Comparison of ENCODE assay signal across 9 mouse cellular contexts in the genomic region with DNA sequence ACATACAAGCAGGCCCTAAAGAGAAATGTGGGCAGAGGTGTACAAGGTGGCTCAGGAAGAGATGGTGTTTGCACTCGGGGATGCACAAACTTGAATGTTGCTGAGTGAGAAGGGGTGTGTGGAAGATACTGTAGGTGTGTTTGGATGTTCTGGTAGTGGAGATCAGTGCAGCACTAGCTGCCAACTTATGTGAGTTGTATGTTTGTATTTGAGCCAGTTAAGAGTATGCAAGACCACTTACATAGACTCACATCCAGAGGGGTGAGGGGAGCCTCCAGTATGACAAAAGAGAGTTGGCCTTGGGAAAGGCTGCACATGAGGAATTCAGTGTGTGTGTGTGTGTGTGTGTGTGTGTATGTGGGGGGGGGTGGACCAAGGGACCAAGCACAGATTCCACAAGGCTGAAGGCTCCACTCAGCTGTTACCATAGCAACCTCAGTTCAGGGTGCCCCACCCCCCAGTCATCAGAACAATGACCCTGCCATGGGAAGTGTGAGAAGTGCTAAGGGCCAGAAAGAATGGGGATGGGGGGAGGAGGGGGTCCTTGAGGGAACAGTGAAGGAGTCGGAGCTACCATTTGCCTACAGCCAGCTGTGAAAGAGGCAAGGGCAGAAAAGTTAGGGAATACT. TPM values are rescaled to one million over a fixed set of nuclear protein-coding genes. Genes with fewer than 3 reads are reported as not detected.
DNase-seq lines count a peak whose midpoint lies in the region; ATAC-seq and TF ChIP-seq lines count a peak whose summit lies in the region.
"Had no signal": no experiment of that assay in that cellular context is flagged by ENCODE, and none has a peak within 500 bp of the region (broad histone marks: within the 10 kb centered on the region; RNA-seq: fewer than 3 reads in every experiment).

No protein-coding gene starts in this region.

- H3K4me1 ChIP-seq in lung, postnatal 0 days (ENCODE audit: insufficient read depth, low read depth, low read length): peaks cover 14% of the 10 kb centered on the region; the same call in 1 of the 2 replicates
- peaks cover 26% of the 10 kb centered on the region for H3K4me1 ChIP-seq in lung, adult 2 months (ENCODE audit: control insufficient read depth, insufficient read depth, low read length)
- H3K4me1 ChIP-seq in hindbrain, embryonic 14.5 days (replicated peaks; ENCODE audit: control insufficient read depth, insufficient read depth, low read length): peaks cover 69% of the 10 kb centered on the region
- H3K4me1 ChIP-seq in neural tube, embryonic 12.5 days: peaks cover 79% of the 10 kb centered on the region

- TF ChIP-seq EP300 in lung, postnatal 0 days (IDR thresholded peaks at IDR 0.05): no peak

- no peaks in the 10 kb centered on the region for H3K27me3 ChIP-seq in lung, postnatal 0 days (replicated peaks; ENCODE audit: insufficient read depth, low read length)
- no peaks in the 10 kb centered on the region for H3K27me3 ChIP-seq in hindbrain, embryonic 14.5 days (ENCODE audit: control insufficient read depth, insufficient read depth, low read length)
- no peaks in the 10 kb centered on the region for H3K27me3 ChIP-seq in neural tube, embryonic 12.5 days (replicated peaks)
- H3K27me3 ChIP-seq: megakaryocyte, embryonic 14.5 days had no signal

- 0 out of 2 replicates have a peak, but pooled peaks have one; percentile 8 for ATAC-seq in lung, postnatal 0 days
- peak; percentile 18 for ATAC-seq in hindbrain, embryonic 14.5 days (ENCODE audit: low FRiP score)
- peak; percentile 36 for ATAC-seq in neural tube, embryonic 12.5 days (ENCODE audit: low FRiP score, low read depth)

- no peak for TF ChIP-seq CTCF in lung, postnatal 0 days (IDR thresholded peaks at IDR 0.05)
- TF ChIP-seq CTCF in lung, adult 2 months (IDR thresholded peaks at IDR 0.05; ENCODE audit: insufficient read depth, low read length): no peak

- H3K27ac ChIP-seq in lung, postnatal 0 days (ENCODE audit: low read length): peak overlapping the region; percentile 71
- H3K27ac ChIP-seq in hindbrain, embryonic 14.5 days: peak overlapping the region; percentile 97
- H3K27ac ChIP-seq in neural tube, embryonic 12.5 days: peak overlapping the region; percentile 85

- H3K9me3 ChIP-seq in lung, postnatal 0 days (ENCODE audit: low read length): no peaks in the 10 kb centered on the region
- H3K9me3 ChIP-seq in hindbrain, embryonic 14.5 days (ENCODE audit: control insufficient read depth, low read length): no peaks in the 10 kb centered on the region
- no peaks in the 10 kb centered on the region for H3K9me3 ChIP-seq in neural tube, embryonic 12.5 days
- H3K9me3 ChIP-seq: megakaryocyte, embryonic 14.5 days had no signal

- 13% methylated on average over 2 of the region's 2 CpGs for WGBS in lung, postnatal 0 days
- 33% methylated on average over 2 of the region's 2 CpGs for WGBS in lung, adult 2 months
- WGBS in hindbrain, embryonic 14.5 days: 3% methylated on average over 2 of the region's 2 CpGs
- 5% methylated on average over 2 of the region's 2 CpGs for WGBS in neural tube, embryonic 12.5 days

- H3K4me3 ChIP-seq in lung, postnatal 0 days (ENCODE audit: low read depth, low read length): no peak overlapping the region
- H3K4me3 ChIP-seq in lung, adult 2 months (replicated peaks; ENCODE audit: extremely low read depth, low read depth, low read length): no peak overlapping the region
- H3K4me3 ChIP-seq in hindbrain, embryonic 14.5 days (replicated peaks; ENCODE audit: low read length): peak overlapping the region; percentile 12; the same call in 1 of the 2 replicates
- H3K4me3 ChIP-seq in neural tube, embryonic 12.5 days: 0 out of 2 replicates have a peak overlapping the region, but pooled peaks have one; percentile 15

- TF ChIP-seq POLR2A in lung, adult 2 months (IDR thresholded peaks at IDR 0.05; ENCODE audit: borderline replicate concordance, extremely low read depth, low read depth, low read length): no peak

- H3K4me2 ChIP-seq in lung, postnatal 0 days (replicated peaks; ENCODE audit: low read depth, low read length): 0 out of 2 replicates have a peak overlapping the region, but pooled peaks have one; percentile 14
- peak overlapping the region; percentile 94 for H3K4me2 ChIP-seq in hindbrain, embryonic 14.5 days (replicated peaks)
- peak overlapping the region; percentile 77 for H3K4me2 ChIP-seq in neural tube, embryonic 12.5 days (replicated peaks)

- peaks cover 12% of the 10 kb centered on the region; the same call in 1 of the 2 replicates for H3K36me3 ChIP-seq in lung, postnatal 0 days (ENCODE audit: insufficient read depth, low read length)
- peaks cover 27% of the 10 kb centered on the region for H3K36me3 ChIP-seq in hindbrain, embryonic 14.5 days (replicated peaks; ENCODE audit: control insufficient read depth, insufficient read depth)
- peaks cover 23% of the 10 kb centered on the region for H3K36me3 ChIP-seq in neural tube, embryonic 12.5 days

- no peak overlapping the region for H3K9ac ChIP-seq in lung, postnatal 0 days (replicated peaks; ENCODE audit: low read depth)
- peak overlapping the region; percentile 98 for H3K9ac ChIP-seq in hindbrain, embryonic 14.5 days
- peak overlapping the region; percentile 85; the same call in 1 of the 2 replicates for H3K9ac ChIP-seq in neural tube, embryonic 12.5 days

- DNase-seq in adrenal gland, postnatal 14 days: peak; percentile 51
- DNase-seq in adrenal gland, postnatal 4 days (ENCODE audit: low spot score in 2 of 2): no peak
- no peak for DNase-seq in lung, postnatal 0 days (ENCODE audit: low spot score)
- no peak for DNase-seq in lung, adult 2 months
- DNase-seq in hindbrain, embryonic 14.5 days (ENCODE audit: low spot score): no peak
- no peak for DNase-seq in thymus, postnatal 25 days
- DNase-seq in layer of hippocampus, postnatal 36 days: no peak

RNA-seq across cellular contexts. Expression of gene Pea15a, which starts 3.6 kb away (rescaled TPM):
- total RNA-seq in adrenal gland, postnatal 14 days (2021): 61.5 and 63.2 TPM in 2 replicates
- 10 to 100 TPM; 92.5 to 94.7 TPM for total RNA-seq in adrenal gland, postnatal 4 days (2021)
- 114 and 118 TPM in 2 replicates for polyA plus RNA-seq in lung, postnatal 0 days (2015; fragmentation: Nextera tagmentation; extraction: Ambion mirVana)
- 88.2 and 137 TPM in 2 replicates for polyA plus RNA-seq in lung, adult 2 months (2012; rRNA removed)
- 363 and 428 TPM in 2 replicates for polyA plus RNA-seq in hindbrain, embryonic 14.5 days (2014; fragmentation: Nextera tagmentation; extraction: Ambion mirVana)
- polyA plus RNA-seq in neural tube, embryonic 12.5 days (2016; fragmentation: Nextera tagmentation; extraction: Ambion mirVana): 293 and 305 TPM in 2 replicates
- 100 to 1,000 TPM; 418 to 426 TPM for total RNA-seq in layer of hippocampus, postnatal 36 days (2021)

RNA-seq across cellular contexts. Expression of gene Casq1, which starts 16.7 kb away (rescaled TPM):
- total RNA-seq in adrenal gland, postnatal 14 days (2021): 0.48 and 1.8 TPM in 2 replicates
- total RNA-seq in adrenal gland, postnatal 4 days (2021): 10 to 100 TPM; 15.7 to 51.9 TPM
- polyA plus RNA-seq in lung, postnatal 0 days (2015; fragmentation: Nextera tagmentation; extraction: Ambion mirVana): 2.5 TPM in 2 replicates
- 3.2 and 49.0 TPM in 2 replicates for polyA plus RNA-seq in lung, adult 2 months (2012; rRNA removed)
- 1.4 and 2.2 TPM in 2 replicates for polyA plus RNA-seq in hindbrain, embryonic 14.5 days (2014; fragmentation: Nextera tagmentation; extraction: Ambion mirVana)
- 2.1 TPM in 2 replicates for polyA plus RNA-seq in neural tube, embryonic 12.5 days (2016; fragmentation: Nextera tagmentation; extraction: Ambion mirVana)
- under 1 TPM in 1 of 2 experiments, not detected in 1; 0.87 TPM for total RNA-seq in layer of hippocampus, postnatal 36 days (2021)

RNA-seq across cellular contexts. Expression of gene Dcaf8, which starts 55.1 kb away (rescaled TPM):
- 118 and 125 TPM in 2 replicates for total RNA-seq in adrenal gland, postnatal 14 days (2021)
- 100 to 1,000 TPM; 177 to 181 TPM for total RNA-seq in adrenal gland, postnatal 4 days (2021)
- polyA plus RNA-seq in lung, postnatal 0 days (2015; fragmentation: Nextera tagmentation; extraction: Ambion mirVana): 93.7 and 96.6 TPM in 2 replicates
- 58.0 and 74.9 TPM in 2 replicates for polyA plus RNA-seq in lung, adult 2 months (2012; rRNA removed)
- 70.1 and 71.7 TPM in 2 replicates for polyA plus RNA-seq in hindbrain, embryonic 14.5 days (2014; fragmentation: Nextera tagmentation; extraction: Ambion mirVana)
- 127 and 128 TPM in 2 replicates for polyA plus RNA-seq in neural tube, embryonic 12.5 days (2016; fragmentation: Nextera tagmentation; extraction: Ambion mirVana)
- total RNA-seq in layer of hippocampus, postnatal 36 days (2021): 100 to 1,000 TPM; 103 to 105 TPM

RNA-seq across cellular contexts. Expression of gene Atp1a4, which starts 55.2 kb away (rescaled TPM):
- total RNA-seq in adrenal gland, postnatal 14 days (2021): 0.22 and 0.41 TPM in 2 replicates
- under 1 TPM; 0.39 to 0.45 TPM for total RNA-seq in adrenal gland, postnatal 4 days (2021)
- polyA plus RNA-seq in lung, postnatal 0 days (2015; fragmentation: Nextera tagmentation; extraction: Ambion mirVana): 0.04 and 0.05 TPM in 2 replicates
- polyA plus RNA-seq in lung, adult 2 months (2012; rRNA removed): 0.05 and 1.2 TPM in 2 replicates
- 0.15 TPM in 1 of 2 replicates, not detected in the other for polyA plus RNA-seq in hindbrain, embryonic 14.5 days (2014; fragmentation: Nextera tagmentation; extraction: Ambion mirVana)
- polyA plus RNA-seq in neural tube, embryonic 12.5 days (2016; fragmentation: Nextera tagmentation; extraction: Ambion mirVana): not detected in 2 replicates
- total RNA-seq in layer of hippocampus, postnatal 36 days (2021): not detected

RNA-seq across cellular contexts. Expression of gene Igsf8, which starts 58.4 kb away (rescaled TPM):
- total RNA-seq in adrenal gland, postnatal 14 days (2021): 23.9 and 26.1 TPM in 2 replicates
- 10 to 100 TPM; 45.3 to 55.6 TPM for total RNA-seq in adrenal gland, postnatal 4 days (2021)
- polyA plus RNA-seq in lung, postnatal 0 days (2015; fragmentation: Nextera tagmentation; extraction: Ambion mirVana): 30.0 and 32.4 TPM in 2 replicates
- polyA plus RNA-seq in lung, adult 2 months (2012; rRNA removed): 90.8 and 105 TPM in 2 replicates
- 64.7 and 69.0 TPM in 2 replicates for polyA plus RNA-seq in hindbrain, embryonic 14.5 days (2014; fragmentation: Nextera tagmentation; extraction: Ambion mirVana)
- 165 and 171 TPM in 2 replicates for polyA plus RNA-seq in neural tube, embryonic 12.5 days (2016; fragmentation: Nextera tagmentation; extraction: Ambion mirVana)
- total RNA-seq in layer of hippocampus, postnatal 36 days (2021): 100 to 1,000 TPM; 256 to 272 TPM

Comparison
In these comparisons a context has a peak if more than half of its experiments do, and no peak if none do; other contexts are left out.
1. H3K4me2 ChIP-seq: peak in every context shown above with its lines; median percentile 94 in hindbrain, embryonic 14.5 days; 77 in neural tube, embryonic 12.5 days; 14 in lung, postnatal 0 days.
2. H3K4me3 ChIP-seq: peak in hindbrain, embryonic 14.5 days (single experiment) and neural tube, embryonic 12.5 days (single experiment); none in lung, postnatal 0 days (single experiment) and lung, adult 2 months (single experiment).
3. Peak in every context shown above with its lines, with median percentiles within 50 percentile points of each other: ATAC-seq and H3K27ac ChIP-seq.